Mouse (Mus musculus) kidney, postnatal 4 days (tissue): ENCODE measurements around the gene Cops7b.

Experiments
- DNase-seq, 2 experiments: peaks; one replicate each; pipeline ENCODE4 v3.0.0; 2021; ENCODE audit warnings: mixed read lengths in 2 of 2

Cops7b gene

DNA sequence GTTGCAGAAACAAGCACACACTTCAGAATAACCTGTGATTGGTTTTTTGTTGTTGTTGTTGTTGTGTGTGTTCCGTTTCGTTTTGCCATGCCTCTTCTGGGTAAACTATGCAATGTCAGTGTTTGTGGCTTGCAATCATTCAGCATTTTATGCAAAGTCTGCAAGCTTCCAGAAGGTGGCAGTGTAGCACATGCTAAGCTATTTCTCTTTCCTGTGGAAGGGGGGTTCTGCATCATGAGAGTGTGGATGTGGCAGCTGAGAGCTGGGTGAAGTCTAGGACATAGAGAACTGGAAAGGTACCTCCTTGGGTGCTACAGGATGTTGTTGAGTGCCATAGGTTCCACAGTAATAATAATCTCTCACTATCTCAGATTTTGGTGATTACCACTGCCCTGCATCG, 15.8 kb downstream of the Cops7b start:
- peak; percentile 9 to 27 for DNase-seq

- DNase-seq: no peak
Observed at GRCm38 (mm10) chr1:86600117-86600516, 17.4 kb downstream of the Cops7b start.

GRCm38 (mm10) chr1:86610954-86611353, 28.2 kb downstream of the Cops7b start:
- DNase-seq: no peak

DNA sequence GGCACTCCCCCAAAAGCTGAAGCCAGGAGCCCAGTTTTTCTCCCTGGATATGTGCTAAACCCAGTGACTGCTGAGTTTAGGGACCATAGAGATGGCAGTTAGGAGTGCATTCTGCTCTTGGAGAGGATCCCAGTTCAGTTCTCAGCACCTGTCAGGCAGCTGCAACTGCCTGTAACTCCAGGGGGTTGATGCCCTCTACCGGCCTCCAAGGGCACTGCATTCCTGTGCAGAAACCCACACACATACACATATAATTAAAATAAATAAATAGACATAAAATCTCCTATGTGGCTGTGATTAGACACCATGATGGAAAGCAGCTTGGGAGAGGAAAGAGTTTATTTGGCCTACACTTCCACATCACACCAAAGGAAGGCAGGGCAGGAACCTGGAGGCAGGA, 29.4 kb downstream of the Cops7b start:
- DNase-seq: no peak

DNA sequence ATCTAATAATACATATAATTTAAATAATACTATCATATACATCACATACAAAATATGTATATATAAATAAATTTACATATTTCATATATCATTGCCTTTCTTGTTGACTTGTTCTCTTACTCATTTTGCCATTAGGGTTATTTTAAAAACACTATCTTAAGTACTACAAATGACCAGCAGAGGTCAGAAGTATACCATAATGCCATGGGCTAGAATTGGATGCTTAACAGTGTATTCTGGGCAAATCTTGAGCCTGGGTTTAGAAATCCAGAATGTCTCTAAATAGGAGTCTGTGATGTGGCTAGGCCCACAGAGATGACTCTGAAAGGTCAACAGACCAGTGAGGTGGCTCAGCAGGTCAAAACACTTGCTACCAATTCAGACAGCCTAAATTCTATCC, 31.6 kb downstream of the Cops7b start:
- DNase-seq: no peak

DNA sequence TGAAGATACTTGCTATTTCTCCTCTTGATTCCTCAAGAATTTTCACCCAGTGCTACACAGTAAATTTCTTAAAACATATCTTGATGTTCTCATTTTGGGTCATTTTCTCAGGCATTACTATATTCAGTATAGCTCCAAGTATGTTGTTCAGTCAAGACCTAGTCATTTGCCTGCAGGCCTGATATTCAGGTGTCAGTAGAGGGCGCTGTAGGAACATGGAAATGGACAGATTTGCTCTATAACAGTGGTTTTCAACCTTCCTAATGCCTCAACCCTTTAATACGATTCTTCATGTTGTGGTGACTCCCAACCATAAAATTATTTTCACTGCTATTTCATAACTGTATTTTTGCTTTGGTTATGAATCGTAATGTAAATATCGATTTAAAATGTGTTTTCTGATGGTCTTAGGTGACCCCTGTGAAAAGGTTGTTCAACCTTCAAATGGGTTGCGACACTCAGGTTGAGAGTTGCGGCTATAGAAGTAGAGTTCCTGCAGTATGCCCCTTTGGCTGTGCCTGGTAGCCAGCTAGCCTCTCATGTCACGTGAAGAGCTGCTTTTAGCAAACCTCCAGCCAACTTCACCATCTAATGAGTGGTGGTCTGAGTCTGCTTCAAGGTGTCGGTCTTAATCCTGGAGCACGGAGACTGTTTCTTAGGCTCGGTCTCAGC, 35.9 kb downstream of the Cops7b start:
- peak; percentile 78 to 83 for DNase-seq

DNA sequence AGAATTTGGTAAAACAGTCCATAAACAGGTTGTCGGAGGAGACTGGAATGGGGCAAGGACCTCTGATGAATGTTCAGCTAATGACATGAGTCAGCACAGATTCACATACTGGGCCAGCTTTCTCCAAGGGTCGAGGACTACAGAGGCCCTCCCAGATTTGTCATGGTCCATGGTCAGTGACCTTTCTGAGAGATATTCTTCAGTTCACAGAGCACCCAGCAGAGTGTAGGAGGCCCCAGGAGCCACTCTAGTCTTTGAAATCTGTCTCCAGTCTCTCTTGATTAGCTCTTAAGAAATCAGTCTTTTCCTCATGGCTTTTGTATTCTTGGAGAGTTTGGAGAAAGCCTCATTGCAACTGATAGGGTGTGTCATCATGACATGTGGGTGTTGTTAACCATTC, 39.6 kb downstream of the Cops7b start:
- no peak for DNase-seq

- DNase-seq: peak in 1 of 2 experiments; percentile 10
Observed at GRCm38 (mm10) chr1:86623001-86624000, 40.6 kb downstream of the Cops7b start.

GRCm38 (mm10) chr1:86628270-86628669, 45.6 kb downstream of the Cops7b start:
- DNase-seq: no peak

- DNase-seq: no peak
Observed at GRCm38 (mm10) chr1:86629936-86630335, 47.2 kb downstream of the Cops7b start.

- DNase-seq: no peak
Observed at GRCm38 (mm10) chr1:86630527-86630926, 47.8 kb downstream of the Cops7b start.

DNA sequence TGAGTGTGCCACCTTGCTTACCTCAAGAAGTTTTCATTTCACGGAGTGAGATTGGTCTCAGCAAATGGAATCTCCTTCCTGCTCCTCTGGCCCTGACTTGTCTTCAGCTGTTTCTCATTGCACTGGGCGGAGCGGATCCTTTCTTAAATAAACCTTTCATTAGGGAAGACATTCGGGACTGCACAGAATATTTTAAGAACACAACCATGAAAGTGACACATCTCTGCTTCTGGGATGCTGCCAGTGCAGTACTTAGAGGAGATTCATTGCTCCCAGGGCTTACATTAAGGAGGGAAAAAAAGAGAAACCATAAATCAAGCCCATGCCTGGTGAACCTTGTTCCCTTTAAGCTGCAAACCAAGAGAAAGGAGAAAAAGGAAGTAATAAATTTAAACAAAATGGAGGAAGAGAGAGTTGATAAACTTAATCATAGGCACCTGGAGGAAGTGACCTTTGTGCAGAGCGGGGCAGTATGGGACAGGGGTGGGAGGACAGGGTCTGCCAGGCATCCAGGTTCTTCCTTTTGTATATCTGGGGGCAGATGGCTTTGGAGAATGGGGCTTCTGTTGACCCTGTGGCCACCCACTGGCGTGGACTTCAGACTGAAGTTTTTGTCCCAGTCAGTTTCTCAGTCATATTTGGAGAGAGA, 50.2 kb downstream of the Cops7b start:
- DNase-seq: peak; percentile 59 to 69

DNA sequence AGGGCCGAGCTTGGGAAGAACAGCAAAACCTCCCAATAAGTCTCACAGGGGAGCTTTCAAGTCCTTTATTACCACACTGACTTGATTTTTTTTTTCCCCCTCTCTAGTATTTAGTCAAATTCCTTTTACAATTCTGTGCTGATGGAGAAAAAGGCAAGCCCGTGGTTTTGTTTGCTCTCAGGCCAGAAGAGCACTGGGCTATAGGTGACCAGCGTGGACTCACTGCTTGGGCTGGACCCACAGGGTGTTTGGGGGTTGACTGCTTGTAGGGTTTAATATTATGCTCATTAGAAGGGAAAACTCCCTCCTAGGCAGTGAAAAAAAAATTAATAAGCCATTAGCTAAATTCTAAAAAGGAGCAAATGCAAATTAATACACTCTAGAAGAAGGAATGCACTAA, 50.7 kb downstream of the Cops7b start:
- DNase-seq: no peak

DNA sequence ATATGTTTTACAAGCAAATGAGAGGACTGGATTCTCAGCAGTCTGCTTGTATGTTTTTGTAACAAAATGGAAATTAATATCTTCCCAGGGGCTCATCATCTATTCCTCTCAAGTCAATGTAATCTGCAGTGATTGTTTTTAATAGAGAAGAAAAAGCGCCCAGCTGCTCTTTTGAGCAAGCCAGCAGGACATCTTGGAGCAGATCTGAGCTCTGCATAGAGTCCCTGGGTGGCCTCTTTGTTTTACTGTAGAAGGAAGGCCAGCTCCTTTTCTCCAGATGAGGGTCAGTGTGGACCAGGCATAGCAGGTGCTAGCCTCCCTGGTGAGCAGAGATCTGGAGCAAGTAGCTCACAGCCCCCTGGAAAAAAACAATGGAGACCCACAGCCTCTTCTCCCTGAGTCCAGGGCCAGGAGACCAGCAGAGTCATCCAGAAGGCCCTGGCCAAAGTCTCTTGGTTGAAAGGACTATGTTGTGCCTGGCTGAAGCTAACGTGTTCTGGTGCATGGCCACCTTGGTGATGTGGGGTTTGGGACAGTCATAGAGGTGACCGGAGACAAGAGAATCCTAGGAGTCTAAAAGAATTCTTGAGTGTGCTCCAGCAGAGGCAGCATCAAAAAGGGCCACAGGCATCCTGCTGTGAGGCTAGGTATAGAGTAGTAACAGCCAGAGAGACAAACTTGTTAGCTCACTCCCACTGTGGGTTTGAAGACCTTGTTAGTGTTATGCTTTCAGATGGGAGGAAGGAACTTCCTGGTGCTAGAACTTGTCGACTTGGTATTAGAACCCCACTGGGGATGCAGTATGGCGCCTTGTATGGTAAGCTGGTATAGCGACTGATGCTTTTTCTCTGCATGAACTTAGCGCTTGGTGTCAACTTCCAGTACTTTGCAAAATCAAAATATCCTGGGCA, 51.4 kb downstream of the Cops7b start:
- no peak for DNase-seq

- peak in 1 of 2 experiments; percentile 35 for DNase-seq
Observed at GRCm38 (mm10) chr1:86634751-86635359, 52.2 kb downstream of the Cops7b start.

DNA sequence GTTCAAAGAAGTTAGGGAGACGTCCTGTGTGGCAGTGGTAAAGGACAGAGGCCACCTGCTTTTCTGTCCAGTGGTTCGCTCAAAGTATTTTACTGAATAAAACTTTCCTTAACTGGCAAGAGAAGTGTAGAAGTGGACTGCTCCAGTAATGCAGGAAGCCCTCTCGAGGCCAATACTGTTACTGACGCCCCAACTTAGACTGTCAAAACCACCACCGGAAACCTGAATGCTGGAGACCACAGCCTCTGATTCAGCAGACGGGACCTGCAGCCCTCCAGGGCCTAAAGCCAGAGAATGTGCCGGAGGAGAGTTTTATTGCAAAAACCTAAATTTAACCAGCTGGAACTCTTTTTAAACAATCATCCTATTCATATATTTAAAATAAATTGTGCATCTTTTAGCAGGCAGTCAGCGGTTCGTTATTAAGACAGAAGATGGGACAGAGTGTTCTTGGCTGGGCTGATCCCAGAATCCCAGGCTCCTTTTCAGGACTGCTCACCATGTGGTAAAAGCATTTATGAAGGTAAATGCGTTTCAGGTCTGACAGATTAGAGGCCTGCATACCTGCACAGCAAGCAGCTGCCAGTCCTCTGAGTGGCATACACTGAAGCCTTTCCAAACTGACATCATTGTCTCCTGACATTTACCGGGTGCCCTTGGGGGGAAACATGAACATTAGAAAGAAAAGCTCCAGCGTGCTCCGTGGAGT, 60.6 kb downstream of the Cops7b start:
- DNase-seq: peak; percentile 37 to 47

DNA sequence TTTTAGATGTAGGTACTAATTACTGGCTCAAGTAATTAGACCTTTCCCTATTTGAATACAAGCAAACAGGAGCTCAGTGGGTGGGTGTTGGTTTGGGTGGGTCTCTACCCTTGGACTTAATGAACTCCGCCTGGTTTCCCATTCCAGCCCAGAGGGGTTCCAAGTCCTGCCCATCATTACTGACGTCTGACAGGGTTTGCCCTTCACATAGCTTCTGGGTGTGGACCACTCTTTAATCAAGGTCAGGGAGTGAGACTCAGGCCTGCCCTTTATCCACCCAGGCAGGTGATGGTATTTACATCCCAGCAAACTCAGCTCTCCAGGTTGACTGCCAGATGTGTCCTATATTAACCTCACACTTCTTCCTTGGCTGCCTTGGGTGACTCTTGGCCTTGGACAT, 64.8 kb downstream of the Cops7b start:
- no peak for DNase-seq

GRCm38 (mm10) chr1:86650272-86650671, 67.6 kb downstream of the Cops7b start:
- DNase-seq: peak; percentile 81 to 82

DNA sequence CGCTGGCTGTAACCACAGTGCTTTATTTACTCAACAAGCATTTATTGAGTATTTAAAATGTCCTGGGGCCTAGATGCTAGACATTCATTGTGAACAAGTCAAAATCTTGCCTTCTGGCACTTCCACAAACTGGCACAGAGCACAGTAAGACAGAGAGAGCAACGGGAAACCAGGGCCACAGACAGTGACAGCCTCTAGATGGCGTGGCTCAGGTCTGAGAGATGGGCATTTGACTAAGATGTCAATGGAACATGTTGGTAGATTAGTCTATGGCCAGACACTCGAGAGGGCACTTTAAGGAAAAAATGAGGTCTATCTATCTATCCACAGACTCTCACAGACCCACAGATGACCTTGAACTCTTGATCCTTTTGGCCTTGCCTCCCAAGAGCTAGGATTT, 70.0 kb downstream of the Cops7b start:
- no peak for DNase-seq

DNA sequence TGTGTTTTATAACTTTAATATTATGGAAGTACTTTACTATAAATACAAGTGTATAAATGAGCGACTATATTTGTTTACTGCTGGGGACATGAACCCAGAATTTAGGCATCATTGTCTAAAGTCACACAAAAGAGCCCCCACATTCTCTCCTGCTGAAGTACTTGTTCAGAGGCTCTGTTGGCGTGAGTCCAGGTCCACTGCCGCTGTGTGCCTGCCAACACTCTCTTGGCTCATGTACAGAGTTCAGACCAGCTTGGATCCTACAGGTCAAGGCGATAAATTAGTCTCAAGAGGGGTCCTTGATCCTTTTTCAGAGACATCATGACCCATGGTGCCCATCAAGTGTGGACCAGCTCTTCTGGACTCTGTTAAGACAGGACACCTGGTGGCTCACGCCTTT, 74.4 kb downstream of the Cops7b start:
- no peak for DNase-seq
